Mouse (Mus musculus): ENCODE measurements at regions not wholly inside any gene's neighbourhood (a gene's known extent, or its start where the extent isn't known, plus 50 kb on each side); places are given as distances from the start of the nearest gene placed in this dataset.

DNA sequence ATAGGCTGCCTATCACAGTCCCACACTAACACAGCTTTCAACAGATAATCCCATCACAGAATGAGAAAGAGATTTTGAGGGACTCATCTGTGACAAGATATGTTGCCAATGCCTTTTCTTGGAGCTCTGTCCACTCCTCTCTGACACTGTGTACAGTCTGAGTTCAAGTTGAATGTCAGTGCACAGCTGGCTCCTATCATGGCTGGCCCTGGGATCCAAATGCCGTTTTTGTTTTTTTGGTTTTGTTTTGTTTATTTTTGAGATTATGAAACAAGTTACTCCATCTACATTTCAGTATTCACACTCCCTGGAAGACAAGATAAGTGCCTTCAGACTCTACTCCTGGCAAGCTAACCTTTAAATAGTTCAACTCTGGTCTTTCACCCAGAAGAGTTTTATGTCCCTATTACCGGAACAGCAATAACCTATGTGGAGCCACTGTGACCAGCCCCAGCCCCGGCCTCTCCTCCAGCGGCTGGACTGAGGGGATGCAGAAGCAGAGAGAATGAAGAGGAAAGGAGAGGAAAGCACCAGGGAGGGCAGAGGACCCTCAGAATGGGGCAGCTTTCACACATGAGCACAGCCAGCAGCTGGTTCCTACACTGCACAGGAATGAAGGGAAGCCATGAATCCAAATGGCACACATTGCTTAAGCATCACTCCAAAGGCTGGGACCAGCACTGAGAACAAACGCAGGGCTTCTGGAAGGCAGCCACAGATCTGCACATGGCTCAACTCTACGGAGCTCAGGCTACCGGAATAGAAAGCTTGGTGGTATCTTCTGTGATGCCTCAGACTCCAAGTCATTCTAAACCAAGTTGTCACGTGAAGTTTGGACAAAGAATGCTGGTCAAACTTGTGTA, 99.9 kb upstream of the Nsun2 start:
- no peak for DNase-seq (ENCODE audit: extremely low spot score)

GRCm38 (mm10) chr13:69439486-69439885, 94.1 kb upstream of the Nsun2 start:
- no peak for DNase-seq (ENCODE audit: extremely low spot score)

DNA sequence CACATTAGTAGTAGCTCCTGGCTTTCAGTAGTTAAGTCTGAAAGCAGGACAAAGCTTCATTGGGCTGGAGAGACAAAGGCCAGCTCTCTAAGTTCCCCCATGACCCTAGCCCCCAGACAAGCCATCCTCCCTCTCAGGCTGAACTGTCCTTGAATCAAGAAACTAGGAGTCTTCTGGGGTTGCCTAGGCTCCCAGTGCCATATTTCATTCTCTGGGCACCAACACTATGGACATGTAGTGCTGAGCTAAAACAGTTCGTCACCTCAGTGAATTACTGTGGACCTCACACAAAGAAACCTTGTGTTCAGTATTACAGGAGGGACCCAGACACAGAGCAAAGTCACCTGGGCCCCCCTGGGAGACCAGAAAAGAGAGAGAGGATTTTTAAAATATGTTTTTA, 91.7 kb upstream of the Nsun2 start:
- DNase-seq (ENCODE audit: extremely low spot score), result no peak

- DNase-seq (ENCODE audit: extremely low spot score), result no peak
Observed at GRCm38 (mm10) chr13:69445611-69446010, 87.9 kb upstream of the Nsun2 start.

Measured in embryo, embryonic 9.5 days (tissue).